Mouse (Mus musculus) urinary bladder, postnatal 4 days (tissue): ENCODE measurements around the gene Papola.

Source experiments
- DNase-seq, 2 experiments: peaks; one replicate each; pipeline ENCODE4 v3.0.0; 2021 to 2022; ENCODE audit warnings: low spot score in 2 of 2

Papola gene

GRCm38 (mm10) chr12:105862607-105863006, 78.1 kb downstream of the Papola start:
- no peak for DNase-seq

- no peak for DNase-seq
Observed at GRCm38 (mm10) chr12:105863436-105863835, 78.9 kb downstream of the Papola start.

GRCm38 (mm10) chr12:105867646-105868045, 83.2 kb downstream of the Papola start:
- no peak for DNase-seq

GRCm38 (mm10) chr12:105869242-105869641, 84.7 kb downstream of the Papola start:
- DNase-seq, result no peak

GRCm38 (mm10) chr12:105869696-105870095, 85.2 kb downstream of the Papola start:
- no peak for DNase-seq

- DNase-seq, result no peak
Observed at GRCm38 (mm10) chr12:105873283-105873682, 88.8 kb downstream of the Papola start.

- DNase-seq, result no peak
Observed at GRCm38 (mm10) chr12:105875112-105875511, 90.6 kb downstream of the Papola start.

GRCm38 (mm10) chr12:105876521-105876920, 92.0 kb downstream of the Papola start:
- no peak for DNase-seq

GRCm38 (mm10) chr12:105876931-105877330, 92.4 kb downstream of the Papola start:
- DNase-seq, result no peak

GRCm38 (mm10) chr12:105878746-105879145, 94.3 kb downstream of the Papola start:
- DNase-seq, result no peak

- DNase-seq, result no peak
Observed at GRCm38 (mm10) chr12:105883799-105884514, 99.5 kb downstream of the Papola start.

- DNase-seq, result no peak
Observed at GRCm38 (mm10) chr12:105884515-105885323, 100.2 kb downstream of the Papola start.
